Mouse (Mus musculus): ENCODE data around the gene Ttc9. TPM values are rescaled to one million over a fixed set of nuclear protein-coding genes. Genes with fewer than 3 reads are reported as not detected.
A peak's percentile ranks its signal among the peaks of the same experiment; 100 is the strongest.

Gene Ttc9
- total RNA-seq (2022), result 1 to 10 TPM; 4.3 to 6.0 (median 5.2) TPM

DNA sequence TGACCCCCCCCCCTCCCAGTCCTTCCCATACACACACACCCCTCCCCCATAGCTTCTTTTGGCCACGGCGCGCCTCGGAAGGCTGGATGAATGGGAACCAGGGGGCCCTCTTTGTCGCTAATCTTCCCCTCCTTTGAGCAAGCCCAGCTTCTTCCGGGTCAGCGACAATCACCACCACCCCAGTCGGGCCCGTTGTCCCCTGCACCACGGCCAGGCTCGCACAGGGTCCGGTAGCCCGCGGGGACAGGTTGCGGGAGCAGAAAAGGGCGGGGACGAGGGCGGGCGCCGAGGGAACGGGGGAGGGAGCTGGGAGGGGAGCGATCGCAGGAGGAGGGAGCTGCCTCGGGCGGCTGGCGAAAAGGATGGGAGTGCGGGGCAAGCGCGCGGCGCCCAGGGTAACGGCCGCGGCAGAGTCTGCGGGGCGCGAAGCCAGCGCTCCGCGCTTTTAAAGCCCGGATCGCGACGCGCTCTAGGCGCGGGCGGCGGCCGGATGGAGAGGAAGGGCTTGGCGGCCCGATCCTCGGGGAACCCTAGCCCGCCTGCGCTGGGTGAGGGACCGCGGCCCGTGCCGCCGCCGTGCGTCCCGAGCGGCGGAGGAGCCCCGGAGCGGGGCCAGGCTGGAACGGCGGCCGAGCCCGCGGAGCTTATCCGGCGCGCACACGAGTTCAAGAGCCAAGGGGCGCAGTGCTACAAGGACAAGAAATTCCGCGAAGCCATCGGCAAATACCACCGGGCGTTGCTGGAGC is at the start of gene Ttc9:
Ttc9 (plus strand) TSS at position 335 of the 746 bp plus-strand sequence.
- no peak for DNase-seq (ENCODE audit: low spot score in 2 of 2)

GRCm38 (mm10) chr12:81594902-81595671 is 36.0 kb upstream of the Ttc9 start, which contains the start of gene Med6:
Gene Med6, minus strand, starts transcription at chr12:81595008.
- peak; percentile 87 to 89 for DNase-seq (ENCODE audit: low spot score in 2 of 2)

- no peak for DNase-seq (ENCODE audit: low spot score in 2 of 2)
Measured at GRCm38 (mm10) chr12:81596547-81597262, 34.3 kb upstream of the Ttc9 start.

GRCm38 (mm10) chr12:81604995-81605784 is 25.9 kb upstream of the Ttc9 start:
- no peak for DNase-seq (ENCODE audit: low spot score in 2 of 2)

DNA sequence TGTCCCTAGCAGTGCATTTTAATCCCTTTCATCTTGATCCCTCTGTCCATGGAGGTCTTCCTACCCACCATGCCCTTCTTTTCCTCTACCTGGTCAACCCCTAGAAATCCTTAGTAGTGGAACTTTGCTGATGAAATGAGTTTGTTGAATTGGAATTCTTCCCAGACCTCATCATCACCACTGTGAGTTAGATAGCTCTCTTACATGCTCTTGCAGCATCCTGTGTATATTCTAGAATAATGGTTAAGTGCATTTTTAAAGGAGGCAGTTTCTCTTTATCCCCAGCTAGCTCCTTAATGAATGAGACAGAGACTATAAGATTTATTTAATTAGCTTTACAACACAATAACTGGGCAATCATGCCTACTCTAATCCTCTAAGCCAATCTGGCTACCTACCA is 21.6 kb upstream of the Ttc9 start:
- DNase-seq (ENCODE audit: low spot score in 2 of 2), result no peak

DNA sequence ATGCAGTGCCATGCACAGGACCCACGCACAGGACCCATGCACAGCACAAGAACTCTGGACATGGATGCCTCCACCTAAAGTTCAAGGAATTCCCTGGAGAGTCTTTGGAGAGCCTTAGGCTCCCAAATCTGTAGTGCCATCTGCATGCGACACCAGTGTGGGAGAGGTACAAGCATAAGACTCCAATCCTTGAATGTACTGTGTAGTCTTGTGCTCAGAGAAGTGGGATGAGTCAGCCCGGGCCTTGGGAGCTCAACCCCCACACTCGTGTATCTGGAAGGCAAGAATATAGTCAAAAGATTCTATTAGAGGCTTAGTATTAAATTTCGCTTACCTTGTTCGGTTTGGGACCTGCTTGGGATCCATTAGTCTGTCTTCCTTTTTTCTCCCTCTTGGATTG is 15.2 kb upstream of the Ttc9 start:
- DNase-seq (ENCODE audit: low spot score in 2 of 2), result no peak

DNA sequence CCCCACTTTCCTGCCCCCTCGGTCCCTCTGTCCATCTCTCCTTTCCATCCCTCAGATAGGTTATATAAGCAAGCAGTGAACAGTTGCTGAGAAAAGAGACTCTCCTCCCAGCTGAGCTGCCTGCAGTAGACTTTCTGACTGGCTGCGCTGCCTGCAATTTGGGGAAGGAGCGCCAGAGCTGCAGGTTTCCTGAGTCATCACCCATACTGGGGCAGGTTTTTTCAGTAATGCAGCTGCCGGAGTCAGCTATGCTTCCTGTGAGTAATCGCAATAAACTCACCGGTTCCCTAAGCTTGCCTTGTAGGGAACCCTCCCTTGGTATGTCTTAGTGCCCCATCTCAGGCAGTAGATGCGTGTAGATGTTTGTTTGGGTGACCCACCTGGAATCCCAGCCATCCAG is 14.1 kb upstream of the Ttc9 start:
- DNase-seq (ENCODE audit: low spot score in 2 of 2), result no peak

DNA sequence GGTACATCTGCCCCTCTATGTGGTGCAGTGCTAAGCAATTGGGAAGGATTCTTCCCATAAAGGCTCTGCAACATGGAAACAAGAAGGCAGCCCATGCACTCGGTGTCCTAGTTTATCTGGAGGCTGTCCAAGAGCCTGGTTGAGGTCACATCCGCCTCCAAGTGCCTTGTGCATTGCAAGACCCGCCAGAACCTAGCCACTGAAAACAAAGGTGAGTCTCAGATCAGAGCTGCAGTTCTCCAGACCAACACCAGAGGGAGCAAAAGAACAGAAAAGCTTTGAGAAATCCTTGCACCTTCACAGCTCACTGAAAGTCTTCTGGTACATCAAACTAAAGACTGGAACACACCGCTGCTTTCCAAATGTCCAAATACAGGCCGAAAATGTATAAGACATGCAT is 11.7 kb upstream of the Ttc9 start:
- peak; percentile 32 to 33 for DNase-seq (ENCODE audit: low spot score in 2 of 2)

DNA sequence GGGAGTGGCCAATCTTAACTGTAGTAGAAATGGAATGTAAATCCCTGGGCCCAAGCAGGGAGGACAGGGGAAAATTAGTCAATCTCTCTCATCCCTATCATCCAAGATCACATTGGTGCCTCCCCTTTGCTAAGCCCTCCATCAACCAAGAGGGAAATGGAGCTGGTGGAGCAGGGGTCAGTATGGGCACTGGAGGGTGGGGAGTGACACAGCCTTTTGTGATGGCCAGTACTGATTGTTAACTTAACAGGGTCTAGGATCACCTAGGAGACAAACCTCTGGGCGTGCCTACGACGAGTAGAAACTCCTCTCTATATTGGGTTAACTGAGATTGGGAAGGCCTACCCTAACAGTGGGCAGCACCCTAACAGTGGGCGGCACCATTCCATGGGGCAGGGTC is 7.7 kb upstream of the Ttc9 start:
- DNase-seq (ENCODE audit: low spot score in 2 of 2), result no peak

GRCm38 (mm10) chr12:81626226-81626861 is 4.7 kb upstream of the Ttc9 start:
- DNase-seq (ENCODE audit: low spot score in 2 of 2), result no peak

DNA sequence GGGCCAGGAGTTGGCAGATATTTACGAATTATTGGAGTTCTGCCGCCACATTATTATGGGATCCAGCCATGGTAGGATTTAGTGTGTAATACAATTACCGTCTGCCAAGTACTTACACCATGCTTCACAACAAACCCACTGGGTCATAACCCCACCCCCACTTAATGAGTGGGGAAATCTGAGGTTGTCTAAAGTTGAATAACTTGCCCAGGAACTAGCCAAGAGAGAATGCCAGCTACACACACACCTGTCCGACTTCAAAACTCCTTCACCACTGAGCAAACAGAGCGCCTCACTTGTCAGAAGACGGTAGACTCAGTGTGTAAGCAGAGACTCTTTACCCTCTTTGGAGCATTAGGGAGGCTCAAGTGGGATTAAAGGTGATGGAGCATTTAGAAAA is 3.6 kb upstream of the Ttc9 start:
- DNase-seq (ENCODE audit: low spot score in 2 of 2), result no peak

GRCm38 (mm10) chr12:81628091-81628490 is 3.0 kb upstream of the Ttc9 start:
- DNase-seq (ENCODE audit: low spot score in 2 of 2), result no peak

GRCm38 (mm10) chr12:81630520-81630914 is 532 bp upstream of the Ttc9 start:
- DNase-seq (ENCODE audit: low spot score in 2 of 2), result peak in 1 of 2 experiments; percentile 16

DNA sequence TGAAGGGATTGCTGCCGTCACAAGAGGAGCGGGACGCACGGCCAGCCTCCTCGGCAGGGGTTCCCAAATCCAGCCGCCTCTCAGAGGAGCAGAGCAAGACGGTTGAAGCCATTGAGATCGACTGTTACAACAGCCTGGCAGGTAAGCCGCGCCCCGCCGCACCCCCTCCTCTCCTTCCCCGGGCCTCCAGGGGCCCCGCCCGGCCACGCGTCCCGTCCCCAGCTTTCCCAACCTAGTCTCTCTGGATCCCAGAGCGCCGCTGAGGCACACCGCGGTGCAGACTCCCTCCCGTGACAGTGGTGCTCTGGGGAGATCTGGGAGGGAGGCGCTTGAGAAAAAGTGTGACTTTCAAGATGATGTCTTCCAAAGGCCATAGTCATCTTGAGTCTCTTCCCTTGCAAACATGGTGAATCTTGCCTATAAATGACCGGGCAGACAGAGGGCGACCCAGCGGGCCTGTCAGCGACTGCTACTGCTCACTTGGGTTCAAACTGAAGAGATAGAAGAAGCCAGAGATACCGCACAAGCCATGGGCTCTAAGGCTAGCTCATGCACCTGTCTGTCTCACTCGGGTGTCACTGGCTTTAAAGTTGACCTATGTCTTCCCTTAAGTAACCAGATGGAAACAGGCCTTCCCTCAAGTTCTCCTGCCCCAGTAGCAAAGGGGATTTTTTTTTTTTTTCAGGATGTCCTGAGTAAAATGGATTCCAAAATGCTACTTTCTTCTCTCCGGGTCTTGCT is 782 bp downstream of the Ttc9 start:
- DNase-seq (ENCODE audit: low spot score in 2 of 2), result no peak

DNA sequence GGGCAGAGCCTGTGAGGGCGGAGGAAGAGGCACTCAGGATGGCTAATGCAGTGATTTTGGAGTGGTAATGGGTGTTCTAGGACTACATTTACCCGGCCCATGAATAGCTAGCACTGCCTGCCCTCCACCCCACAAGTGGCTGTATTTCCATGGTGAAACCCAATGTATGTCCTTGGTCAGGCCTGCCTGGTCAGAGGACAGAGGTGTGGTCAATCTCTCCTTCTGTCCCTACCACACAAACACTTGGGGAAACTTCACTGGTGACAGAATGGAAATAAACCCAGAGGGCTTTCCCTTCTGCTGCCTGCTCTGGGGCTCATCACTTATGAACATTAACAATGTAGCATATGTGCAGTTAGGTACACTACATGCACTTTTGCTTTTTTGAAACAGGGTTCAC is 2.2 kb downstream of the Ttc9 start:
- DNase-seq (ENCODE audit: low spot score in 2 of 2), result no peak

GRCm38 (mm10) chr12:81640656-81641055 is 9.6 kb downstream of the Ttc9 start:
- DNase-seq (ENCODE audit: low spot score in 2 of 2), result no peak

DNA sequence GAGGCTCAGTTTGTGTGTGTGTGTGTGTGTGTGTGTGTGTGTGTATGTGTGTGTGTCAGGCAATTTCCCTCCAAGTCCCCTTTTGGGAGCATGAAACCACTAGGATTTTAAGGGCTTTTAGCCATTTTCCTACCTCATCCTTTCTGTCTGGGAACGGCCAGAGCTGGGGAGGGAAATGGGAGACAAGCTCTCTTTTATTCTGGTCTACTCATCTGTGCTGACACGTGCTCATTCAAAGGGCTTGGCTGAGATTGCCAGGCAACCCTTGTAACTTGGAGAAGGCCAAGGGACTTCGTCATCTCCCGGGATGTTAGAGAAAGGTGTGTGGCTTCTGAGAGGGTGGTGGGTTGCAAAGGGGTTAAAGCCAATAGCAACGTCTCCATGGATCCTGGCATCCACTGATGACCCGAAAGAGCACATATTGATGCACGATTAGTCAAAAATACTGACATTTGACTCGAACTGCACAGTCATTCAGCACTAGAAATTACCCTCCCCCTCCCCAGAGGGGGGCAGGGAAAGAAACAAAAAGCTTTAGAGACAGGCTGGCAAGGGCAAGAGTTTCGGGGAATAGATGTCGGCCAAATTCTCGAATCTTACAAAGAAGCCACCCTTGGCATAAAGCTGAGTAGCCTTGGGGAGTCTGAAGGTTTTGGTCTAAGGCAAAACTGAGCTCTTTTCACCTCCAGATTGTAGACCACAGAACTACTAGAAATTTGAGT is 11.5 kb downstream of the Ttc9 start:
- DNase-seq (ENCODE audit: low spot score in 2 of 2), result no peak

GRCm38 (mm10) chr12:81646811-81647210 is 15.8 kb downstream of the Ttc9 start:
- DNase-seq (ENCODE audit: low spot score in 2 of 2), result no peak

DNA sequence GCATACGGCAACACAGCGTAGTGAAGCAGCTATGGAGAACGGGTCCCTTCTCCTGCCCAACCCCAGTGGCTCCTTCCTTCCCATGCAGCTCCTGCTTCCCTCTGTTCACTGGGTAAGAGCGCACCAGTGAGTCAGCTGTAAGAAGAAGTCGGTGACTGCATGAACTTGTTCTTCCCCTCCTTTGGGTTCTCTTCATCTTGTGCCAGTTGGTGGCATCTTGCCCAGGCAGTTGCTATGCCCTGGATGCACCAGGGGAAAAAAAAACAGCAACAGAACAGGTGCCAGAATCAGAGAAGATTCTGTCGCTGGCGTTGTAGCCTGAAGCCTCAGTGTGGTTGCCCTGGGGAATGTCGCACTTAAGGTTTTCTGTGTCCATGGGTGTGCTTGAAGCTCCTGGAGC is 22.3 kb downstream of the Ttc9 start:
- DNase-seq (ENCODE audit: low spot score in 2 of 2), result peak; percentile 29 to 52
